Comparison of ENCODE assay signal across 9 mouse cellular contexts in genomic region chr7:98488398-98489130, GRCm38 (mm10). TPM values are rescaled to one million over a fixed set of nuclear protein-coding genes. Genes with fewer than 3 reads are reported as not detected.
A peak's percentile ranks its signal among the peaks of the same experiment; 100 is the strongest.
DNase-seq lines count a peak whose midpoint lies in the region; ATAC-seq and TF ChIP-seq lines count a peak whose summit lies in the region.
"Had no signal": no experiment of that assay in that cellular context is flagged by ENCODE, and none has a peak within 500 bp of the region (broad histone marks: within the 10 kb centered on the region; RNA-seq: fewer than 3 reads in every experiment).

No protein-coding gene starts in this region.

- H3K36me3 ChIP-seq in forebrain, embryonic 12.5 days (replicated peaks) = no peaks in the 10 kb centered on the region
- H3K36me3 ChIP-seq in forebrain, embryonic 11.5 days (ENCODE audit: control insufficient read depth, insufficient read depth, low read length) = no peaks in the 10 kb centered on the region
- no peaks in the 10 kb centered on the region for H3K36me3 ChIP-seq in lung, embryonic 14.5 days (ENCODE audit: insufficient read depth)
- H3K36me3 ChIP-seq in midbrain, embryonic 13.5 days = no peaks in the 10 kb centered on the region

- H3K4me1 ChIP-seq in forebrain, embryonic 12.5 days = peaks cover 20% of the 10 kb centered on the region
- H3K4me1 ChIP-seq in forebrain, embryonic 11.5 days (replicated peaks; ENCODE audit: control insufficient read depth, insufficient read depth, low read length) = no peaks in the 10 kb centered on the region
- peaks cover 17% of the 10 kb centered on the region for H3K4me1 ChIP-seq in lung, embryonic 14.5 days (ENCODE audit: insufficient read depth)
- no peaks in the 10 kb centered on the region for H3K4me1 ChIP-seq in lung, adult 2 months (ENCODE audit: control insufficient read depth, insufficient read depth, low read length)
- peaks cover 15% of the 10 kb centered on the region for H3K4me1 ChIP-seq in midbrain, embryonic 13.5 days (replicated peaks)

- no peak overlapping the region for H3K9ac ChIP-seq in forebrain, embryonic 12.5 days
- H3K9ac ChIP-seq in forebrain, embryonic 11.5 days (ENCODE audit: low read length) = no peak overlapping the region
- H3K9ac ChIP-seq in lung, embryonic 14.5 days = no peak overlapping the region
- H3K9ac ChIP-seq in midbrain, embryonic 13.5 days (replicated peaks) = no peak overlapping the region

- H3K27me3 ChIP-seq in forebrain, embryonic 12.5 days = peaks cover 48% of the 10 kb centered on the region
- peaks cover 3% of the 10 kb centered on the region; the same call in 1 of the 2 replicates for H3K27me3 ChIP-seq in forebrain, embryonic 11.5 days (ENCODE audit: control insufficient read depth, insufficient read depth, low read length)
- no peaks in the 10 kb centered on the region for H3K27me3 ChIP-seq in lung, embryonic 14.5 days (ENCODE audit: insufficient read depth, low read length)
- H3K27me3 ChIP-seq in midbrain, embryonic 13.5 days = peaks cover 30% of the 10 kb centered on the region

- no peak for TF ChIP-seq POLR2A in lung, adult 2 months (IDR thresholded peaks at IDR 0.05; ENCODE audit: borderline replicate concordance, extremely low read depth, low read depth, low read length)

- TF ChIP-seq CTCF in lung, embryonic 14.5 days (IDR thresholded peaks at IDR 0.05; ENCODE audit: low read depth) = no peak
- TF ChIP-seq CTCF in lung, adult 2 months (IDR thresholded peaks at IDR 0.05; ENCODE audit: insufficient read depth, low read length) = no peak

- peak overlapping the region; percentile 72; the same call in 1 of the 2 replicates for H3K4me2 ChIP-seq in forebrain, embryonic 12.5 days
- no peak overlapping the region for H3K4me2 ChIP-seq in forebrain, embryonic 11.5 days (ENCODE audit: low read depth, low read length, severe bottlenecking)
- no peak overlapping the region; the same call in 1 of the 2 replicates for H3K4me2 ChIP-seq in lung, embryonic 14.5 days
- H3K4me2 ChIP-seq in midbrain, embryonic 13.5 days (replicated peaks) = 0 out of 2 replicates have a peak overlapping the region, but pooled peaks have one; percentile 57

- peak; percentile 6; the same call in 1 of the 2 replicates for ATAC-seq in forebrain, embryonic 12.5 days (ENCODE audit: low FRiP score)
- ATAC-seq in forebrain, embryonic 11.5 days (replicated peaks; ENCODE audit: low FRiP score) = no peak
- peak; percentile 6; the same call in 1 of the 2 replicates for ATAC-seq in lung, embryonic 14.5 days (ENCODE audit: insufficient read depth)
- no peak for ATAC-seq in midbrain, embryonic 13.5 days

- no peak overlapping the region for H3K27ac ChIP-seq in forebrain, embryonic 12.5 days
- H3K27ac ChIP-seq in forebrain, embryonic 11.5 days (ENCODE audit: low read depth, low read length) = no peak overlapping the region
- no peak overlapping the region for H3K27ac ChIP-seq in lung, embryonic 14.5 days (ENCODE audit: low read depth)
- no peak overlapping the region for H3K27ac ChIP-seq in midbrain, embryonic 13.5 days

- H3K9me3 ChIP-seq in forebrain, embryonic 12.5 days = no peaks in the 10 kb centered on the region
- H3K9me3 ChIP-seq in forebrain, embryonic 11.5 days (ENCODE audit: control insufficient read depth, low read length) = no peaks in the 10 kb centered on the region
- H3K9me3 ChIP-seq in lung, embryonic 14.5 days (ENCODE audit: low read depth, low read length) = no peaks in the 10 kb centered on the region
- no peaks in the 10 kb centered on the region for H3K9me3 ChIP-seq in midbrain, embryonic 13.5 days

- DNase-seq in forebrain, embryonic 11.5 days (ENCODE audit: low spot score) = no peak
- no peak for DNase-seq in lung, embryonic 14.5 days
- no peak for DNase-seq in lung, adult 2 months
- DNase-seq in thymus, postnatal 0 days (ENCODE audit: low spot score) = peak; percentile 80
- DNase-seq in cerebellum, adult 18-20 months = no peak
- DNase-seq in frontal cortex, postnatal 36 days (ENCODE audit: low spot score in 2 of 2) = no peak

- WGBS in forebrain, embryonic 12.5 days = 92% methylated on average over 13 of the region's 13 CpGs
- 91% methylated on average over 13 of the region's 13 CpGs for WGBS in forebrain, embryonic 11.5 days
- WGBS in lung, embryonic 14.5 days = 91% methylated on average over 13 of the region's 13 CpGs
- 85% methylated on average over 13 of the region's 13 CpGs for WGBS in lung, adult 2 months
- WGBS in midbrain, embryonic 13.5 days = 89% methylated on average over 13 of the region's 13 CpGs

- H3K4me3 ChIP-seq in forebrain, embryonic 12.5 days (replicated peaks) = no peak overlapping the region
- no peak overlapping the region for H3K4me3 ChIP-seq in forebrain, embryonic 11.5 days (ENCODE audit: low read depth, low read length)
- no peak overlapping the region for H3K4me3 ChIP-seq in lung, embryonic 14.5 days (ENCODE audit: low read depth, low read length)
- H3K4me3 ChIP-seq in lung, adult 2 months (replicated peaks; ENCODE audit: extremely low read depth, low read depth, low read length) = no peak overlapping the region
- H3K4me3 ChIP-seq in midbrain, embryonic 13.5 days (replicated peaks) = no peak overlapping the region

RNA-seq across cellular contexts. Expression of gene Lrrc32, which starts 0.5 kb away (rescaled TPM):
- 3.2 and 3.4 TPM in 2 replicates for polyA plus RNA-seq in forebrain, embryonic 12.5 days (2016; fragmentation: Nextera tagmentation; extraction: Ambion mirVana)
- polyA plus RNA-seq in forebrain, embryonic 11.5 days (2014; fragmentation: Nextera tagmentation; extraction: Ambion mirVana) = 4.4 and 5.2 TPM in 2 replicates
- 7.2 and 7.3 TPM in 2 replicates for polyA plus RNA-seq in lung, embryonic 14.5 days (2014; fragmentation: Nextera tagmentation; extraction: Ambion mirVana)
- 38.4 and 49.3 TPM in 2 replicates for polyA plus RNA-seq in lung, adult 2 months (2012; rRNA removed)
- 2.7 and 3.8 TPM in 2 replicates for polyA plus RNA-seq in midbrain, embryonic 13.5 days (2015; fragmentation: Nextera tagmentation; extraction: Ambion mirVana)
- polyA plus RNA-seq in thymus, postnatal 0 days (2015; fragmentation: Nextera tagmentation; extraction: Ambion mirVana) = 3.0 and 3.4 TPM in 2 replicates

RNA-seq across cellular contexts. Expression of gene Gucy2d, which starts 48.3 kb away (rescaled TPM):
- not detected in 2 replicates for polyA plus RNA-seq in forebrain, embryonic 12.5 days (2016; fragmentation: Nextera tagmentation; extraction: Ambion mirVana)
- not detected in 2 replicates for polyA plus RNA-seq in forebrain, embryonic 11.5 days (2014; fragmentation: Nextera tagmentation; extraction: Ambion mirVana)
- not detected in 2 replicates for polyA plus RNA-seq in lung, embryonic 14.5 days (2014; fragmentation: Nextera tagmentation; extraction: Ambion mirVana)
- polyA plus RNA-seq in lung, adult 2 months (2012; rRNA removed) = 0.04 TPM in 1 of 2 replicates, not detected in the other
- not detected in 2 replicates for polyA plus RNA-seq in midbrain, embryonic 13.5 days (2015; fragmentation: Nextera tagmentation; extraction: Ambion mirVana)
- polyA plus RNA-seq in thymus, postnatal 0 days (2015; fragmentation: Nextera tagmentation; extraction: Ambion mirVana) = not detected in 2 replicates
- polyA plus RNA-seq: liver, adult 2 months had no signal

Comparison
In these comparisons a context has a peak if more than half of its experiments do, and no peak if none do; other contexts are left out.
1. ATAC-seq: peak in forebrain, embryonic 12.5 days (single experiment) and lung, embryonic 14.5 days (single experiment); none in forebrain, embryonic 11.5 days (single experiment) and midbrain, embryonic 13.5 days (single experiment).
2. H3K4me2 ChIP-seq: peak in forebrain, embryonic 12.5 days (single experiment) and midbrain, embryonic 13.5 days (single experiment); none in forebrain, embryonic 11.5 days (single experiment) and lung, embryonic 14.5 days (single experiment).